Mouse (Mus musculus) heart, adult 2 months (tissue): ENCODE measurements around the gene Ckap4. TPM values are rescaled to one million over a fixed set of nuclear protein-coding genes. Genes with fewer than 3 reads are reported as not detected.

Experiments
- DNase-seq, 2 experiments: peaks; one replicate each; pipeline ENCODE4 v3.0.0; 2021
- H3K27ac ChIP-seq: fragments of 200-600 bp; 2 replicates; pipeline ENCODE4 v1.8.1; 2022
- H3K27me3 ChIP-seq: fragments of 200-500 bp; 2 replicates; pipeline ENCODE4 v1.6.1; 2012; ENCODE audit warnings: mild to moderate bottlenecking, low read length, inconsistent platforms, mixed read lengths; ENCODE audit not compliant: control insufficient read depth, insufficient read depth
- H3K36me3 ChIP-seq: fragments of 200-500 bp; 2 replicates; pipeline ENCODE4 v1.6.1; 2012; ENCODE audit warnings: low read length, inconsistent platforms; ENCODE audit not compliant: control insufficient read depth, insufficient read depth
- H3K4me1 ChIP-seq: fragments of 200-500 bp; 2 replicates; pipeline ENCODE4 v1.6.1; 2011; ENCODE audit warnings: low read length; ENCODE audit not compliant: control insufficient read depth, insufficient read depth
- H3K4me3 ChIP-seq: fragments of 200-600 bp; 2 replicates; pipeline ENCODE4 v1.8.1; 2022
- H3K79me2 ChIP-seq: fragments of 200-500 bp; replicated peaks from 2 replicates; pipeline ENCODE4 v1.6.1; 2012; ENCODE audit warnings: mild to moderate bottlenecking, inconsistent platforms, low read length, moderate library complexity, mixed read lengths; ENCODE audit not compliant: control insufficient read depth, insufficient read depth
- H3K9ac ChIP-seq: fragments of 200-500 bp; 2 replicates; pipeline ENCODE4 v1.6.1; 2012; ENCODE audit warnings: low read depth, mild to moderate bottlenecking, control low read depth, inconsistent platforms, low read length, mixed read lengths
- CTCF ChIP-seq: fragments of 200-600 bp; IDR thresholded peaks from 2 replicates; pipeline ENCODE4 v1.8.1; 2022; ENCODE audit warnings: antibody characterized with exemption, mild to moderate bottlenecking, moderate library complexity
- EP300 ChIP-seq: fragments of 200-500 bp; IDR thresholded peaks from 2 replicates; pipeline ENCODE4 v1.6.1; 2011; ENCODE audit warnings: low read depth, low read length, control low read depth; ENCODE audit not compliant: insufficient read depth
- POLR2A ChIP-seq: fragments of 200-500 bp; IDR thresholded peaks from 2 replicates; pipeline ENCODE4 v1.6.1; 2011; ENCODE audit warnings: mild to moderate bottlenecking, low read depth, low read length, control low read depth; ENCODE audit not compliant: insufficient read depth
- WGBS: fragments of 180-500 bp; shearing (Covaris S2); methylation state at CpG from one replicate; pipeline ENCODE4 v1.1.7; 2018; 5-methylcytosine and 5-hydroxymethylcytosine counted together
- intact Hi-C: fragments of 180-260 bp; cut with DNase I; formaldehyde crosslinking; loops from one replicate; pipeline ENCODE4 v1.15.1; 2025
- long read RNA-seq: library from polyadenylated mRNA; stranded (forward); transcript quantifications from one replicate; pipeline ENCODE4 v2.0.0, GENCODE M21; 2021
- polyA plus RNA-seq: library from polyadenylated mRNA; depleted of rRNA; stranded (reverse); fragments of >200 nt; gene quantifications from 2 replicates; pipeline ENCODE4 v1.2.3, GENCODE M21; 2012; rRNA removed
- total RNA-seq, 2 experiments: library from RNA; stranded (reverse); gene quantifications; 2 replicates each; pipeline ENCODE4 v1.2.3; 2021

Ckap4 gene
- 10 to 100 TPM; 29.9 to 31.4 TPM for total RNA-seq
- polyA plus RNA-seq = 17.2 and 20.9 TPM in 2 replicates
- long read RNA-seq, transcript Ckap4-201 (2 exons, 3,089 nt) = major isoform, 40 of 42 reads
- long read RNA-seq, partial matches to known transcripts = 1 of 42 reads
- long read RNA-seq, other reads (novel, unspliced or antisense) = 1 of 42 reads

DNA sequence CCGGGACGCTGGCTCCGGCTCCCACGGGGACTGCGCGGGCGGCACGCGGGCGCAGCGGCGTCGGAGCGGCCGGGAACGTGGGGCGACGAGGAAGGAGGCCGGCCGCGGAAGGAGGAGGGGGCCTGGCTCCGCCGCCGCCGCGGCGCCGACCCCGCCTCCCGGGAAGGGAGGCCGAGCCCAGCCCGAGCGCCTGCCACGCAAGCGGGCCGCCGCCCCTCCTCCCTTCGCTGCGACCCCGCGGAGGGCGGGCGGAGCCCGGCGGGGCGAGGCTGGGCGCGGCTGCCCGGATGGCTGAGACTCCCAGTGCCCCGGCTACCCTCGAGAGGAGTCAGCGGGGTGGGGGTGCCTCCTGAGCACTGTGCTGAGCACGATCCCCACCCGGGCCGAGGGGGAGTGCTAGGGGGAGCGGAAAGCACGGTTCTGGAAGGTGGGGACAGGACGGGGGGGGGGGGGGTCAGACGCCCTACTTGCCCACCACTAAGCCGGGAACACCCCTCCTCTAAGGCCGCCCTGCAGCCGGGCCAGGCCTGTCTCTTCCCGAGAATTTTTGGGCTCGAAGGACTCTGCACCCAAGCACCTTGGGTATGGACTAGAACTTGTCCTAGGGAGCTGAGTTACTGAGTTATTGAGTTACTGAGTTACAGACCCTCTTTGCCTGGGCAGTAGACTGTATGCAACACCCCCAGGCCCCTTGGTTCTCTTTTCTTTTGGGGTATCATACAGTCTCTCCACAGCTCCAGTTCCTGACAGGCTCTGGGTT lies at the start of gene Ckap4:
Gene Ckap4 (minus strand): TSS at position 151 of the 760 bp plus-strand sequence.
- H3K27me3 ChIP-seq = no peaks in the 10 kb centered on the region
- peak within 1 kb of the TSS; percentile 87 for H3K27ac ChIP-seq
- H3K4me3 ChIP-seq = peak within 1 kb of the TSS; percentile 81
- H3K79me2 ChIP-seq = no peaks in the 10 kb centered on the region
- peak within 1 kb of the TSS; percentile 94 for H3K9ac ChIP-seq
- DNase-seq = peak; percentile 87 to 89
- no peak for TF ChIP-seq EP300
- no peak for TF ChIP-seq CTCF
- TF ChIP-seq POLR2A = no peak
- intact Hi-C loops = loop anchor here (5.0 kb wide), 2 partner anchors 63 to 88 kb away; partner anchors contain the start of gene Polr3b
- H3K36me3 ChIP-seq = no peaks in the 10 kb centered on the region
- 1% methylated on average over 52 of the region's 64 CpGs for WGBS
- H3K4me1 ChIP-seq = peaks cover 9% of the 10 kb centered on the region

- no peak for DNase-seq
- intact Hi-C loops = no loop called here
- Histone ChIP-seq H3K27ac (peak overlapping the region; percentile 67), H3K4me3 (no peak overlapping the region), H3K27me3 (no peaks in the 10 kb centered on the region), H3K79me2 (peaks cover 13% of the 10 kb centered on the region), H3K4me1 (peaks cover 40% of the 10 kb centered on the region), H3K36me3 (peaks cover 59% of the 10 kb centered on the region), H3K9ac (no peak overlapping the region)
- TF ChIP-seq POLR2A (no peak), EP300 (no peak), CTCF (no peak)
- WGBS = 59% methylated on average over 7 of the region's 7 CpGs
These were observed 48.4 kb upstream of the Ckap4 start for GRCm38 (mm10) chr10:84582236-84582635.

GRCm38 (mm10) chr10:84581191-84581590 lies 47.3 kb upstream of the Ckap4 start:
- peak overlapping the region; percentile 67 for H3K27ac ChIP-seq
- no peak overlapping the region for H3K9ac ChIP-seq
- H3K4me3 ChIP-seq = no peak overlapping the region
- WGBS = 12% methylated on average over 8 of the region's 8 CpGs
- peaks cover 40% of the 10 kb centered on the region for H3K4me1 ChIP-seq
- DNase-seq = peak in 1 of 2 experiments; percentile 60
- no peaks in the 10 kb centered on the region for H3K27me3 ChIP-seq
- intact Hi-C loops = loop anchor here (2.0 kb wide), 1 partner anchor 16 kb away; no protein-coding TSS in a partner anchor
- TF ChIP-seq EP300 (no peak), POLR2A (0 out of 2 replicates have a peak, but pooled peaks have one; percentile 11)
- H3K79me2 ChIP-seq = peaks cover 16% of the 10 kb centered on the region
- H3K36me3 ChIP-seq = peaks cover 58% of the 10 kb centered on the region

- Histone ChIP-seq H3K4me3 (no peak overlapping the region), H3K36me3 (peaks cover 43% of the 10 kb centered on the region), H3K79me2 (peaks cover 11% of the 10 kb centered on the region), H3K9ac (no peak overlapping the region), H3K4me1 (peaks cover 30% of the 10 kb centered on the region), H3K27ac (peak overlapping the region; percentile 100), H3K27me3 (no peaks in the 10 kb centered on the region)
- TF ChIP-seq EP300 = no peak
- TF ChIP-seq POLR2A = no peak
- no peak for TF ChIP-seq CTCF
- no peak for DNase-seq
- intact Hi-C loops = no loop called here
- 74% methylated on average over 2 of the region's 2 CpGs for WGBS
These were observed 45.7 kb upstream of the Ckap4 start for GRCm38 (mm10) chr10:84579527-84579926.

DNA sequence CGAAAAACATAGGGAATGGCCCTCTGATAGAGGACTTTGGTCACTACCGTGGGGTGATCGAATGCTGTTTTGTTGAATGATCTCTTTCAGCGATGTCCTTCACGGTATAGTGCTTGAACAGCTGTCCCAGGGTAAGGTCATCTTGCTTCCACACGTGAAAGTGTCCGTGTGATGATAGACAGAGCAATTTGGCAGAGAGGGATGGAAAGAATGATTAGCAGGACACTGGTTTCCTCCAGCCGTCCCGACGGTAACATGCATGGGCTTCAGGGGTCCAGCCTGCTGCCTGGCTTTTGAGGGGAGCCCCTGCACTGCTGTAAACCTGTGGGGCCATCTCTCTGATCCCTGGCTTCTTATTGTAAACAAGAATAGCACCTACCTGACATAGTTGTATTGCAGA lies 44.9 kb upstream of the Ckap4 start:
- H3K4me3 ChIP-seq = peak overlapping the region; percentile 45
- intact Hi-C loops = loop anchor here (1.0 kb wide), 1 partner anchor 46 kb away; no protein-coding TSS in a partner anchor
- no peak for TF ChIP-seq CTCF
- TF ChIP-seq EP300 = 0 out of 2 replicates have a peak, but pooled peaks have one; percentile 27
- WGBS = 35% methylated on average over 10 of the region's 10 CpGs
- peaks cover 35% of the 10 kb centered on the region for H3K36me3 ChIP-seq
- H3K79me2 ChIP-seq = peaks cover 10% of the 10 kb centered on the region
- H3K4me1 ChIP-seq = peaks cover 24% of the 10 kb centered on the region
- peak overlapping the region; percentile 100 for H3K27ac ChIP-seq
- no peak for DNase-seq
- H3K27me3 ChIP-seq = no peaks in the 10 kb centered on the region
- H3K9ac ChIP-seq = peak overlapping the region; percentile 52; the same call in 1 of the 2 replicates

- H3K4me1 ChIP-seq = peaks cover 17% of the 10 kb centered on the region
- peak overlapping the region; percentile 97 for H3K4me3 ChIP-seq
- DNase-seq = peak; percentile 89 to 91
- WGBS = 1% methylated on average over 38 of the region's 38 CpGs
- peaks cover 31% of the 10 kb centered on the region for H3K36me3 ChIP-seq
- H3K27ac ChIP-seq = peak overlapping the region; percentile 100
- H3K79me2 ChIP-seq = peaks cover 8% of the 10 kb centered on the region
- intact Hi-C loops = loop anchor here (2.0 kb wide), 1 partner anchor 46 kb away; the partner anchor contains the start of gene Polr3b
- H3K27me3 ChIP-seq = no peaks in the 10 kb centered on the region
- H3K9ac ChIP-seq = peak overlapping the region; percentile 96
- TF ChIP-seq EP300 (peak; percentile 79), CTCF (no peak), POLR2A (0 out of 2 replicates have a peak, but pooled peaks have one; percentile 19)
These were observed 43.3 kb upstream of the Ckap4 start for GRCm38 (mm10) chr10:84577071-84577727.
